ENCODE assay signal across 16 mouse cellular contexts in the genomic region with DNA sequence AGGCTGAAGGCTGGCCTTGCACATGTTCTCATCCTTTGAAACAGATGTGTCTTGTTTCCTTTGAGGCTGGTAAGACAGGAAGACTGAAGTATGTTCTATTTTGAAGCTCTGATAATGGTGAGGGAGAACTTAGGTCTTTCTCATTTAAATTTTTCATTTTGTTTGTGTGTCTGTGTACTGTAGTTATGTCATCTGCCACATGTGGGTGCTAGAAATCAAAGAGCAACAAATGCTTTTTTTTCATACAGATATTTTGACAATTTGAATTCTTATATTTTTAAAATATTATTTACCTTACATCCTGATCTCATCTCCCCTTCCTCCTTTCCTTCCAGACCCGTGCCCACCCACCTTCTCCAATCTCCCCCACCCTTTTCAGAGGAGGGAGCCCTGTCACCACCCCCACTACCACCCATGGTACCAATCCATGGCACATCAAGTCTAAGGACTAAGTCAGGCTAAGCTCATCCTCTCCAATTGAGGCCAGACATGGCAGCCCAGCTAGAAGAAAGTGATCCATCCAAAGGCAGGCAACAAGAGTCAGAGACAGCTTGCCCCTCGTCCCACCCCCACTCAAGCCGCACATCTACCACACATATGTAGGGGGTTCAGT. TPM values are rescaled to one million over a fixed set of nuclear protein-coding genes. Genes with fewer than 3 reads are reported as not detected.
DNase-seq lines count a peak whose midpoint lies in the region; ATAC-seq and TF ChIP-seq lines count a peak whose summit lies in the region.
"Had no signal": no experiment of that assay in that cellular context is flagged by ENCODE, and none has a peak within 500 bp of the region (broad histone marks: within the 10 kb centered on the region; RNA-seq: fewer than 3 reads in every experiment).

No protein-coding gene starts in this region.

- TF ChIP-seq POLR2A in CH12.LX (IDR thresholded peaks at IDR 0.05; ENCODE audit: low read depth, low read length): no peak

- 0 out of 2 replicates have a peak, but pooled peaks have one; percentile 1 for ATAC-seq in limb, embryonic 12.5 days (ENCODE audit: insufficient number of reproducible peaks, insufficient read depth, low FRiP score, low TSS enrichment, low read depth)
- ATAC-seq in midbrain, embryonic 13.5 days: peak; percentile 53; the same call in 1 of the 2 replicates

- TF ChIP-seq RAD21 in CH12.LX (IDR thresholded peaks at IDR 0.05; ENCODE audit: low read depth, low read length): no peak; the same call in 1 of the 2 replicates

- H3K9ac ChIP-seq in limb, embryonic 12.5 days (replicated peaks): no peak overlapping the region
- H3K9ac ChIP-seq in CH12.LX (ENCODE audit: insufficient read depth, low read depth): no peak overlapping the region
- H3K9ac ChIP-seq in midbrain, embryonic 13.5 days (replicated peaks): no peak overlapping the region
- H3K9ac ChIP-seq: heart, embryonic 12.5 days; liver, embryonic 14.5 days had no signal

- H3K27me3 ChIP-seq in limb, embryonic 12.5 days: no peaks in the 10 kb centered on the region
- H3K27me3 ChIP-seq in limb, embryonic 10.5 days (ENCODE audit: low read depth, poor library complexity, severe bottlenecking): no peaks in the 10 kb centered on the region
- no peaks in the 10 kb centered on the region for H3K27me3 ChIP-seq in CH12.LX (replicated peaks)
- no peaks in the 10 kb centered on the region for H3K27me3 ChIP-seq in midbrain, embryonic 13.5 days
- H3K27me3 ChIP-seq: heart, embryonic 12.5 days had no signal

- no peak overlapping the region for H3K27ac ChIP-seq in limb, embryonic 12.5 days
- H3K27ac ChIP-seq in limb, embryonic 10.5 days: no peak overlapping the region
- no peak overlapping the region for H3K27ac ChIP-seq in CH12.LX (ENCODE audit: insufficient read depth, low read depth)
- H3K27ac ChIP-seq in midbrain, embryonic 13.5 days: no peak overlapping the region
- H3K27ac ChIP-seq: hindbrain, embryonic 10.5 days; liver, embryonic 14.5 days had no signal

- peaks cover 66% of the 10 kb centered on the region for H3K36me3 ChIP-seq in limb, embryonic 12.5 days
- H3K36me3 ChIP-seq in limb, embryonic 10.5 days: peaks cover 96% of the 10 kb centered on the region
- H3K36me3 ChIP-seq in CH12.LX (replicated peaks in 1 of 2; ENCODE audit: control insufficient read depth in 1 of 2, insufficient read depth in 1 of 2, low read length in 1 of 2): peaks cover 24 to 62% of the 10 kb centered on the region in 2 experiments
- H3K36me3 ChIP-seq in midbrain, embryonic 13.5 days: peaks cover 81% of the 10 kb centered on the region

- 72% methylated on average over 3 of the region's 3 CpGs for WGBS in limb, embryonic 12.5 days
- 76% methylated on average over 3 of the region's 3 CpGs for WGBS in limb, embryonic 10.5 days
- WGBS in midbrain, embryonic 13.5 days: 87% methylated on average over 3 of the region's 3 CpGs

- dilution Hi-C loops in CH12.LX (cut with MboI; ENCODE audit: extremely low pct_ligation_motif_present, extremely low pct_unique_long_range_greater_than_20kb, low sequenced_read_pairs): no loop called here

- in situ Hi-C loops in CH12.LX (cut with MboI; ENCODE audit: low pct_ligation_motif_present, low pct_unique_long_range_greater_than_20kb, low sequenced_read_pairs): no loop called here

- no peaks in the 10 kb centered on the region for H3K9me3 ChIP-seq in limb, embryonic 12.5 days
- no peaks in the 10 kb centered on the region for H3K9me3 ChIP-seq in limb, embryonic 10.5 days (replicated peaks)
- H3K9me3 ChIP-seq in CH12.LX (replicated peaks; ENCODE audit: low read length): no peaks in the 10 kb centered on the region
- no peaks in the 10 kb centered on the region for H3K9me3 ChIP-seq in midbrain, embryonic 13.5 days
- H3K9me3 ChIP-seq: heart, embryonic 12.5 days; hindbrain, embryonic 10.5 days had no signal

- H3K4me3 ChIP-seq in limb, embryonic 12.5 days (replicated peaks): no peak overlapping the region
- H3K4me3 ChIP-seq in limb, embryonic 10.5 days: no peak overlapping the region
- no peak overlapping the region for H3K4me3 ChIP-seq in CH12.LX (replicated peaks in 1 of 3; ENCODE audit: low read depth in 2 of 3, low read length in 2 of 3, poor library complexity in 1 of 3)
- H3K4me3 ChIP-seq in midbrain, embryonic 13.5 days (replicated peaks): no peak overlapping the region
- H3K4me3 ChIP-seq: heart, embryonic 12.5 days; hindbrain, embryonic 10.5 days had no signal

- H3K4me1 ChIP-seq in limb, embryonic 12.5 days (replicated peaks): no peaks in the 10 kb centered on the region
- no peaks in the 10 kb centered on the region for H3K4me1 ChIP-seq in limb, embryonic 10.5 days
- H3K4me1 ChIP-seq in CH12.LX (ENCODE audit: control insufficient read depth in 1 of 2, insufficient read depth in 2 of 2): peaks cover 0 to 10% of the 10 kb centered on the region in 2 experiments; a peak in 1 of 4 replicates
- no peaks in the 10 kb centered on the region for H3K4me1 ChIP-seq in midbrain, embryonic 13.5 days (replicated peaks)
- H3K4me1 ChIP-seq: heart, embryonic 12.5 days; hindbrain, embryonic 10.5 days had no signal

- TF ChIP-seq CTCF in CH12.LX (conservative IDR thresholded peaks at IDR 0.05 in 1 of 2, IDR thresholded peaks at IDR 0.05 in 1 of 2; ENCODE audit: low read depth in 2 of 2, low read length in 2 of 2): peak in 1 of 2 experiments; percentile 34; a peak in 1 of 4 replicates

- H3K4me2 ChIP-seq in limb, embryonic 12.5 days: no peak overlapping the region
- H3K4me2 ChIP-seq in CH12.LX (ENCODE audit: insufficient read depth, low read depth, poor library complexity, severe bottlenecking): no peak overlapping the region
- no peak overlapping the region for H3K4me2 ChIP-seq in midbrain, embryonic 13.5 days (replicated peaks)
- H3K4me2 ChIP-seq: heart, embryonic 12.5 days had no signal

- peak; percentile 83 for DNase-seq in heart, adult 11 months
- no peak for DNase-seq in heart, postnatal 4 days
- no peak for DNase-seq in limb, embryonic 10.5 days (ENCODE audit: low spot score)
- DNase-seq in CH12.LX (ENCODE audit: extremely low read depth): no peak
- DNase-seq in spleen, postnatal 4 days (ENCODE audit: low spot score in 2 of 2): no peak
- DNase-seq in adrenal gland, adult (ENCODE audit: inconsistent age in 2 of 2, low spot score in 1 of 2): no peak
- DNase-seq: cerebellum, adult 8-10 months; embryo, embryonic 11 days; kidney, postnatal 36 days; right cerebral cortex, adult 18-20 months; thymus, postnatal 36 days had no signal

- no peak for TF ChIP-seq EP300 in CH12.LX (IDR thresholded peaks at IDR 0.05; ENCODE audit: low read length)

- peaks cover 4% of the 10 kb centered on the region; the same call in 1 of the 2 replicates for H3K79me2 ChIP-seq in CH12.LX (replicated peaks; ENCODE audit: control insufficient read depth, extremely low read depth, insufficient read depth, poor library complexity, severe bottlenecking)

TF ChIP-seq in CH12.LX, 34 proteins besides CTCF, POLR2A, EP300 and RAD21:
- TF ChIP-seq SMC3 (IDR thresholded peaks at IDR 0.05; ENCODE audit: low read depth, low read length): 0 out of 2 replicates have a peak, but pooled peaks have one; percentile 4
- TF ChIP-seq UBTF (IDR thresholded peaks at IDR 0.05; ENCODE audit: low read depth, low read length): no peak
- TF ChIP-seq ZNF384 (IDR thresholded peaks at IDR 0.05; ENCODE audit: low read depth, low read length): peak; percentile 66

RNA-seq across cellular contexts. Expression of a gene that starts 18.9 kb away (rescaled TPM):
- total RNA-seq in heart, postnatal 4 days (2021): 100 to 1,000 TPM; 182 to 205 TPM
- 179 and 183 TPM in 2 replicates for polyA plus RNA-seq in limb, embryonic 12.5 days (2016; fragmentation: Nextera tagmentation; extraction: Ambion mirVana)
- 114 and 122 TPM in 2 replicates for polyA plus RNA-seq in limb, embryonic 10.5 days (2016; fragmentation: Nextera tagmentation; extraction: Ambion mirVana)
- total RNA-seq in CH12.LX (2012; rRNA removed) (170 and 228 TPM in 2 replicates), CH12.LX (2014; rRNA removed) (146 and 199 TPM in 2 replicates)
- 560 and 668 TPM in 2 replicates for polyA plus RNA-seq in CH12.LX (2012; ENCODE audit: insufficient read length, low read depth)
- 98.6 and 102 TPM in 2 replicates for polyA plus RNA-seq in midbrain, embryonic 13.5 days (2015; fragmentation: Nextera tagmentation; extraction: Ambion mirVana)

RNA-seq across cellular contexts. Expression of a gene that starts 21.0 kb away (rescaled TPM):
- 1 to 10 TPM; 5.8 to 5.9 TPM for total RNA-seq in heart, postnatal 4 days (2021)
- 26.2 and 30.2 TPM in 2 replicates for polyA plus RNA-seq in limb, embryonic 12.5 days (2016; fragmentation: Nextera tagmentation; extraction: Ambion mirVana)
- polyA plus RNA-seq in limb, embryonic 10.5 days (2016; fragmentation: Nextera tagmentation; extraction: Ambion mirVana): 34.8 and 35.3 TPM in 2 replicates
- total RNA-seq in CH12.LX (2012; rRNA removed) (9.5 and 13.4 TPM in 2 replicates), CH12.LX (2014; rRNA removed) (25.0 and 26.5 TPM in 2 replicates)
- 20.4 and 23.5 TPM in 2 replicates for polyA plus RNA-seq in CH12.LX (2012; ENCODE audit: insufficient read length, low read depth)
- polyA plus RNA-seq in midbrain, embryonic 13.5 days (2015; fragmentation: Nextera tagmentation; extraction: Ambion mirVana): 22.6 and 22.8 TPM in 2 replicates

RNA-seq across cellular contexts. Expression of a gene that starts 37.2 kb away (rescaled TPM):
- 1 to 10 TPM; 7.1 to 7.2 TPM for total RNA-seq in heart, postnatal 4 days (2021)
- 28.7 and 31.0 TPM in 2 replicates for polyA plus RNA-seq in limb, embryonic 12.5 days (2016; fragmentation: Nextera tagmentation; extraction: Ambion mirVana)
- polyA plus RNA-seq in limb, embryonic 10.5 days (2016; fragmentation: Nextera tagmentation; extraction: Ambion mirVana): 18.4 and 23.2 TPM in 2 replicates
- total RNA-seq in CH12.LX (2012; rRNA removed) (6.4 and 7.8 TPM in 2 replicates), CH12.LX (2014; rRNA removed) (8.1 and 11.1 TPM in 2 replicates)
- polyA plus RNA-seq in CH12.LX (2012; ENCODE audit: insufficient read length, low read depth): 9.1 and 10.2 TPM in 2 replicates
- 33.9 and 34.5 TPM in 2 replicates for polyA plus RNA-seq in midbrain, embryonic 13.5 days (2015; fragmentation: Nextera tagmentation; extraction: Ambion mirVana)
